Mouse (Mus musculus) liver, embryonic 14.5 days (tissue): ENCODE measurements around the gene Myoz1. TPM values are rescaled to one million over a fixed set of nuclear protein-coding genes. Genes with fewer than 3 reads are reported as not detected.
"Not testable (repeated sequence)": the region's sequence is repeated elsewhere in the genome, so short reads cannot be mapped to it uniquely, and the experiment has no call there.

Source experiments
- ATAC-seq: fragments of 200-750 bp; cut with Nextera tagmentation; 2 replicates; pipeline ENCODE4 v1.8.0; 2017; ENCODE audit warnings: moderate number of reproducible peaks, mild to moderate bottlenecking, moderate library complexity; ENCODE audit not compliant: insufficient read depth
- DNase-seq, 3 experiments: peaks; one replicate each; pipeline ENCODE4 v3.0.0-alpha.2; 2012 to 2013; ENCODE audit warnings: low read depth in 3 of 3, low spot score in 3 of 3
- H3K27ac ChIP-seq: fragments of 300-500 bp; sonication (generic); 2 replicates; pipeline ENCODE4 v1.5.1; 2014; ENCODE audit warnings: moderate library complexity, mild to moderate bottlenecking, control low read depth, inconsistent platforms
- H3K27me3 ChIP-seq: fragments of 300-500 bp; sonication (generic); 2 replicates; pipeline ENCODE4 v1.6.1; 2014; ENCODE audit warnings: mild to moderate bottlenecking, low read length, moderate library complexity; ENCODE audit not compliant: control insufficient read depth, insufficient read depth
- H3K36me3 ChIP-seq: fragments of 300-500 bp; sonication (generic); replicated peaks from 2 replicates; pipeline ENCODE4 v1.6.1; 2014; ENCODE audit warnings: low read depth; ENCODE audit not compliant: control insufficient read depth, insufficient read depth
- H3K4me1 ChIP-seq, 2 experiments: fragments of 200-500 bp in 1 of 2; fragments of 300-500 bp in 1 of 2; sonication (generic) in 1 of 2; replicated peaks; 2 replicates each; pipeline ENCODE4 v1.6.1; 2012 to 2014; ENCODE audit warnings: antibody characterized with exemption in 1 of 2, inconsistent platforms in 1 of 2, low read length in 1 of 2; ENCODE audit not compliant: control insufficient read depth in 2 of 2, insufficient read depth in 2 of 2
- H3K4me2 ChIP-seq: fragments of 300-500 bp; sonication (generic); 2 replicates; pipeline ENCODE4 v1.6.1; 2014; ENCODE audit warnings: low read depth, mild to moderate bottlenecking, control low read depth, moderate library complexity
- H3K4me3 ChIP-seq, 2 experiments: fragments of 200-500 bp in 1 of 2; fragments of 300-500 bp in 1 of 2; sonication (generic) in 1 of 2; 2 replicates each; pipeline ENCODE4 v1.5.1; 2012 to 2014; ENCODE audit warnings: low read depth in 2 of 2, low read length in 2 of 2, mild to moderate bottlenecking in 2 of 2, control low read depth in 1 of 2, inconsistent platforms in 1 of 2, moderate library complexity in 1 of 2; ENCODE audit not compliant: insufficient read depth in 1 of 2
- H3K9ac ChIP-seq: fragments of 300-500 bp; sonication (generic); replicated peaks from 2 replicates; pipeline ENCODE4 v1.6.1; 2014; ENCODE audit warnings: mild to moderate bottlenecking, control low read depth, moderate library complexity
- H3K9me3 ChIP-seq: fragments of 300-500 bp; sonication (generic); 2 replicates; pipeline ENCODE4 v1.6.1; 2016; ENCODE audit warnings: low read length, mixed read lengths; ENCODE audit not compliant: control insufficient read depth
- CTCF ChIP-seq: IDR thresholded peaks from 2 replicates; pipeline ENCODE4 v1.5.1; 2016; ENCODE audit warnings: antibody characterized with exemption, low read depth, control low read depth
- EP300 ChIP-seq: IDR thresholded peaks from 2 replicates; pipeline ENCODE4 v1.6.1; 2016; ENCODE audit warnings: antibody characterized with exemption, low read depth
- WGBS: fragments of 180-500 bp; shearing (Covaris S2); extraction: QIAGEN DNeasy Blood & Tissue Kit; methylation state at CpG from one replicate; pipeline ENCODE4 v1.1.7; 2014; ENCODE audit not compliant: insufficient replicate concordance; 5-methylcytosine and 5-hydroxymethylcytosine counted together
- polyA plus RNA-seq, 2 experiments: library from polyadenylated mRNA; depleted of rRNA in 1 of 2; stranded (reverse) in 1 of 2; unstranded in 1 of 2; fragments of >200 nt; fragmentation: Nextera tagmentation in 1 of 2; extraction: Ambion mirVana in 1 of 2; gene quantifications; 2 replicates each; pipeline versions ENCODE4 v1.2.1 to v1.2.3; 2012 to 2014

Gene Myoz1
- polyA plus RNA-seq, 2 experiments: 0.10 TPM; not detected in 1

GRCm38 (mm10) chr14:20640644-20641437 lies 15.5 kb downstream of the Myoz1 start, which contains the start of gene Usp54:
Gene Usp54, minus strand, starts transcription at chr14:20641063.
- Histone ChIP-seq H3K4me1 (peaks cover 15 to 17% of the 10 kb centered on the region in 2 experiments), H3K27ac (peak within 1 kb of the TSS; percentile 76), H3K4me2 (peak within 1 kb of the TSS; percentile 91), H3K9me3 (no peaks in the 10 kb centered on the region), H3K4me3 (peak within 1 kb of the TSS; percentile 83 to 96), H3K9ac (peak within 1 kb of the TSS; percentile 93), H3K36me3 (no peaks in the 10 kb centered on the region), H3K27me3 (no peaks in the 10 kb centered on the region)
- under 1% methylated on average over 73 of the region's 73 CpGs for WGBS
- TF ChIP-seq EP300 (peak; percentile 75), CTCF (no peak)
- DNase-seq (peak; percentile 97 to 99 (median 98)), ATAC-seq (peak; percentile 94)

DNA sequence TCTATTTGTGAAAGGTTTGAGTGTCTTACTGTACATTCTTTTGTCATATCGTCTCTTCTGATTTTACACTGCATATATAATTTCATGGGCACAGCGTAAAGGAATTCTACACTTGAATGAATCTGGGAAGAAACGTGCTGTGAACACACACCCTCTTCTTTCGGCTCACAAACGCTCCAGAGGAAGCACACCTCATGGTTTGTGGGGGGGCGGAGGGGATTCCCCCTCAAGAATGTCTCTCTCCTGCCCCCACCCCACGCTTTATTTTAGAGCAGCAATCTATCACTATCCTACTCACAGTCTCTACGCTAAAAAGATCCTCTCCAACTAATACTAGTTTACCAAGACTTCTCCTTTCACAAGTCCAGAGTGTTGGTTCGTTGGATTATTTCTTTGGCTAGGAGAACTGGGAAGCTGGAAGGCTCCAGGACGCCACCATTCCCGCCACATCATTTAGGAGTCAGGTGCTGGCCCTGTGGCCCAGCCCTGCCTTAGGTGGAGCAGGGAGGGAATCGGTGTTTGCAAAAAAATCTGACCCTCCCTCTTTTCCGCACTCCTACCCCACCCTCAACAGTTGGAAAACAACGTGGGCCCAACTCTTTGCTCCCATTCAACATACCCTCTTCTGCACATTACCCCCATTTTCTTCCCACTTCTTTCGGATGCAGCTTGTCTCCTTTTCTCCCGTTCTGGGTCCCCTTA lies 16.3 kb downstream of the Myoz1 start:
- Histone ChIP-seq H3K27ac (peak overlapping the region; percentile 12; the same call in 1 of the 2 replicates), H3K9ac (peak overlapping the region; percentile 93), H3K27me3 (no peaks in the 10 kb centered on the region), H3K4me3 (peak overlapping the region; percentile 83 to 96), H3K36me3 (no peaks in the 10 kb centered on the region), H3K9me3 (no peaks in the 10 kb centered on the region), H3K4me1 (peaks cover 17 to 20% of the 10 kb centered on the region in 2 experiments), H3K4me2 (peak overlapping the region; percentile 91)
- no peak for DNase-seq
- ATAC-seq: peak; percentile 50
- 9% methylated on average over 16 of the region's 16 CpGs for WGBS
- TF ChIP-seq EP300 (no peak), CTCF (no peak)

DNA sequence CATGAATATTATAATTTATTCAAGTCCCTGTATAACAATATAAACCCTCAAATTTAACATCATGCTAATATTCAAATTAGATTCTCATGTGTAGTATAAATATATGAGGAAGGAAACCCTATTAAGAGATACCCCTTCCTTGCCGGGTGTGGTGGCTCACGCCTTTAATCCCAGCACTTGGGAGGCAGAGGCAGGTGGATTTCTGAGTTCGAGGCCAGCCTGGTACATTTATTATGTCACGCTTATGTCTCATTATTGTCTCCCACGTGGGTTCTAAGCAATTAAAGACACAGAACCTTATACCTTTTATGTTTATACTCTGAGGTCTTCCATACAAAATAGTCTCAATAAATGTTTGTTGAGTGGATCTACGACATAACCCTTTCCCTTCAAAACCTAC lies 17.6 kb downstream of the Myoz1 start:
- 79% methylated on average over 6 of the region's 6 CpGs for WGBS
- H3K36me3 ChIP-seq: no peaks in the 10 kb centered on the region
- no peaks in the 10 kb centered on the region for H3K9me3 ChIP-seq
- H3K4me3 ChIP-seq: no peak overlapping the region
- H3K27ac ChIP-seq: no peak overlapping the region
- no peak overlapping the region for H3K9ac ChIP-seq
- no peak for TF ChIP-seq CTCF
- TF ChIP-seq EP300: no peak
- H3K4me1 ChIP-seq: peaks cover 17 to 20% of the 10 kb centered on the region in 2 experiments
- H3K4me2 ChIP-seq: no peak overlapping the region
- no peaks in the 10 kb centered on the region for H3K27me3 ChIP-seq
- no peak for ATAC-seq
- DNase-seq: no peak

- Histone ChIP-seq H3K9ac (no peak overlapping the region), H3K27ac (no peak overlapping the region), H3K4me1 (peaks cover 17 to 20% of the 10 kb centered on the region in 2 experiments), H3K27me3 (no peaks in the 10 kb centered on the region), H3K9me3 (no peaks in the 10 kb centered on the region), H3K4me3 (no peak overlapping the region), H3K36me3 (no peaks in the 10 kb centered on the region), H3K4me2 (no peak overlapping the region)
- ATAC-seq: no peak
- whole genome bisulfite sequencing: 63% methylated on average over 2 of the region's 2 CpGs
- DNase-seq: no peak
- TF ChIP-seq EP300: no peak
- no peak for TF ChIP-seq CTCF
Measured at GRCm38 (mm10) chr14:20637818-20638574, 18.3 kb downstream of the Myoz1 start.

GRCm38 (mm10) chr14:20636968-20637367 lies 19.4 kb downstream of the Myoz1 start:
- not testable (repeated sequence) for H3K36me3 ChIP-seq, H3K4me3 ChIP-seq, H3K27ac ChIP-seq, H3K9ac ChIP-seq, H3K9me3 ChIP-seq, H3K4me2 ChIP-seq, DNase-seq, ATAC-seq, H3K27me3 ChIP-seq
- WGBS: 90% methylated on average over 3 of the region's 3 CpGs
- H3K4me1 ChIP-seq: peaks cover 15 to 17% of the 10 kb centered on the region in 2 experiments
